Mouse (Mus musculus) forebrain, embryonic 11.5 days (tissue): ENCODE measurements around the gene Anxa3. TPM values are rescaled to one million over a fixed set of nuclear protein-coding genes. Genes with fewer than 3 reads are reported as not detected.
A peak's percentile ranks its signal among the peaks of the same experiment; 100 is the strongest.

Source experiments
- ATAC-seq: fragments of 200-750 bp; cut with Nextera tagmentation; replicated peaks from 2 replicates; pipeline ENCODE4 v1.8.0; 2017; ENCODE audit warnings: moderate TSS enrichment; ENCODE audit not compliant: low FRiP score
- DNase-seq: peaks from one replicate; pipeline ENCODE4 v3.0.0-alpha.2; 2017; ENCODE audit warnings: low spot score
- H3K27ac ChIP-seq: fragments of 300-500 bp; sonication (generic); 2 replicates; pipeline ENCODE4 v1.5.1; 2014; ENCODE audit warnings: low read depth, low read length
- H3K27me3 ChIP-seq: fragments of 300-500 bp; sonication (generic); 2 replicates; pipeline ENCODE4 v1.6.1; 2014; ENCODE audit warnings: mild to moderate bottlenecking, low read length, mixed read lengths; ENCODE audit not compliant: control insufficient read depth, insufficient read depth
- H3K36me3 ChIP-seq: fragments of 300-500 bp; sonication (generic); 2 replicates; pipeline ENCODE4 v1.6.1; 2014; ENCODE audit warnings: mild to moderate bottlenecking, low read length, moderate library complexity, mixed read lengths; ENCODE audit not compliant: control insufficient read depth, insufficient read depth
- H3K4me1 ChIP-seq: fragments of 300-500 bp; sonication (generic); replicated peaks from 2 replicates; pipeline ENCODE4 v1.6.1; 2014; ENCODE audit warnings: low read length, mixed read lengths; ENCODE audit not compliant: control insufficient read depth, insufficient read depth
- H3K4me2 ChIP-seq: fragments of 300-500 bp; sonication (generic); 2 replicates; pipeline ENCODE4 v1.6.1; 2014; ENCODE audit warnings: low read depth, mild to moderate bottlenecking, low read length, moderate library complexity, mixed read lengths; ENCODE audit not compliant: severe bottlenecking
- H3K4me3 ChIP-seq: fragments of 300-500 bp; sonication (generic); 2 replicates; pipeline ENCODE4 v1.5.1; 2014; ENCODE audit warnings: low read depth, low read length
- H3K9ac ChIP-seq: fragments of 300-500 bp; sonication (generic); 2 replicates; pipeline ENCODE4 v1.6.1; 2014; ENCODE audit warnings: low read length
- H3K9me3 ChIP-seq: fragments of 300-500 bp; sonication (generic); 2 replicates; pipeline ENCODE4 v1.6.1; 2016; ENCODE audit warnings: low read length, mixed read lengths; ENCODE audit not compliant: control insufficient read depth
- WGBS: fragments of 180-500 bp; shearing (Covaris S2); extraction: QIAGEN DNeasy Blood & Tissue Kit; methylation state at CpG from one replicate; pipeline ENCODE4 v1.1.7; 2014; 5-methylcytosine and 5-hydroxymethylcytosine counted together
- polyA plus RNA-seq: library from polyadenylated mRNA; unstranded; fragments of >200 nt; fragmentation: Nextera tagmentation; extraction: Ambion mirVana; gene quantifications from 2 replicates; pipeline ENCODE4 v1.2.1, GENCODE M21; 2014

Gene Anxa3
- polyA plus RNA-seq, 1 experiment from 2014 or later, result 35.7 TPM

GRCm38 (mm10) chr5:96793953-96794635 lies 955 bp downstream of the Anxa3 start:
- H3K4me2 ChIP-seq, result peak overlapping the region; percentile 62; the same call in 1 of the 2 replicates
- no peaks in the 10 kb centered on the region for H3K9me3 ChIP-seq

GRCm38 (mm10) chr5:96795752-96796151 lies 2.6 kb downstream of the Anxa3 start:
- 85% methylated on average over 1 of the region's 1 CpGs for WGBS
- Histone ChIP-seq H3K4me3 (no peak overlapping the region), H3K4me2 (no peak overlapping the region), H3K9ac (no peak overlapping the region), H3K36me3 (no peaks in the 10 kb centered on the region), H3K4me1 (0 out of 2 replicates have a peak, but pooled peaks cover 1% of the 10 kb centered on the region), H3K27ac (no peak overlapping the region), H3K9me3 (no peaks in the 10 kb centered on the region), H3K27me3 (no peaks in the 10 kb centered on the region)
- DNase-seq, result no peak
- ATAC-seq, result no peak

More at GRCm38 (mm10) chr5:96793953-96794635, 955 bp downstream of the Anxa3 start:
- H3K36me3 ChIP-seq, result no peaks in the 10 kb centered on the region
- WGBS, result 56% methylated on average over 10 of the region's 10 CpGs
- ATAC-seq, result no peak
- H3K9ac ChIP-seq, result no peak overlapping the region
- H3K4me1 ChIP-seq, result 0 out of 2 replicates have a peak, but pooled peaks cover 1% of the 10 kb centered on the region
- H3K27ac ChIP-seq, result no peak overlapping the region
- H3K27me3 ChIP-seq, result no peaks in the 10 kb centered on the region
- DNase-seq, result no peak
- H3K4me3 ChIP-seq, result no peak overlapping the region

GRCm38 (mm10) chr5:96797465-96797864 lies 4.3 kb downstream of the Anxa3 start:
- H3K4me2 ChIP-seq, result no peak overlapping the region
- H3K27ac ChIP-seq, result no peak overlapping the region
- H3K4me1 ChIP-seq, result 0 out of 2 replicates have a peak, but pooled peaks cover 4% of the 10 kb centered on the region
- DNase-seq, result no peak
- WGBS, result 92% methylated on average over 6 of the region's 6 CpGs
- no peak for ATAC-seq
- no peak overlapping the region for H3K9ac ChIP-seq
- H3K9me3 ChIP-seq, result no peaks in the 10 kb centered on the region
- H3K27me3 ChIP-seq, result no peaks in the 10 kb centered on the region
- H3K4me3 ChIP-seq, result no peak overlapping the region
- no peaks in the 10 kb centered on the region for H3K36me3 ChIP-seq

GRCm38 (mm10) chr5:96799165-96799564 lies 6.0 kb downstream of the Anxa3 start:
- no peaks in the 10 kb centered on the region for H3K27me3 ChIP-seq
- H3K9ac ChIP-seq, result no peak overlapping the region
- no peaks in the 10 kb centered on the region for H3K9me3 ChIP-seq
- ATAC-seq (no peak), DNase-seq (no peak)
- no peaks in the 10 kb centered on the region for H3K36me3 ChIP-seq
- H3K27ac ChIP-seq, result no peak overlapping the region
- 93% methylated on average over 9 of the region's 9 CpGs for WGBS
- no peak overlapping the region for H3K4me3 ChIP-seq
- 0 out of 2 replicates have a peak, but pooled peaks cover 3% of the 10 kb centered on the region for H3K4me1 ChIP-seq
- no peak overlapping the region for H3K4me2 ChIP-seq

GRCm38 (mm10) chr5:96799969-96800368 lies 6.8 kb downstream of the Anxa3 start:
- WGBS, result 94% methylated on average over 9 of the region's 9 CpGs
- Histone ChIP-seq H3K27me3 (no peaks in the 10 kb centered on the region), H3K9ac (no peak overlapping the region), H3K4me2 (no peak overlapping the region), H3K27ac (no peak overlapping the region), H3K36me3 (no peaks in the 10 kb centered on the region), H3K4me1 (0 out of 2 replicates have a peak, but pooled peaks cover 3% of the 10 kb centered on the region), H3K4me3 (no peak overlapping the region), H3K9me3 (no peaks in the 10 kb centered on the region)
- no peak for ATAC-seq
- DNase-seq, result no peak

- Histone ChIP-seq H3K27ac (no peak overlapping the region), H3K4me3 (no peak overlapping the region), H3K27me3 (no peaks in the 10 kb centered on the region), H3K36me3 (no peaks in the 10 kb centered on the region), H3K9ac (no peak overlapping the region), H3K9me3 (no peaks in the 10 kb centered on the region), H3K4me2 (no peak overlapping the region), H3K4me1 (0 out of 2 replicates have a peak, but pooled peaks cover 3% of the 10 kb centered on the region)
- no peak for DNase-seq
- ATAC-seq, result no peak
- 24% methylated on average over 7 of the region's 7 CpGs for WGBS
Observed at GRCm38 (mm10) chr5:96802185-96802584, 9.0 kb downstream of the Anxa3 start.

- Histone ChIP-seq H3K9ac (no peak overlapping the region), H3K9me3 (no peaks in the 10 kb centered on the region), H3K4me1 (0 out of 2 replicates have a peak, but pooled peaks cover 3% of the 10 kb centered on the region), H3K36me3 (no peaks in the 10 kb centered on the region), H3K4me3 (no peak overlapping the region), H3K4me2 (no peak overlapping the region), H3K27ac (no peak overlapping the region), H3K27me3 (no peaks in the 10 kb centered on the region)
- DNase-seq, result no peak
- no peak for ATAC-seq
- 65% methylated on average over 3 of the region's 3 CpGs for WGBS
Observed at GRCm38 (mm10) chr5:96803091-96803490, 10.0 kb downstream of the Anxa3 start.

GRCm38 (mm10) chr5:96804304-96804703 lies 11.2 kb downstream of the Anxa3 start:
- no peaks in the 10 kb centered on the region for H3K9me3 ChIP-seq
- H3K27me3 ChIP-seq, result no peaks in the 10 kb centered on the region
- DNase-seq, result no peak
- H3K4me1 ChIP-seq, result 0 out of 2 replicates have a peak, but pooled peaks cover 3% of the 10 kb centered on the region
- H3K4me3 ChIP-seq, result no peak overlapping the region
- 80% methylated on average over 4 of the region's 4 CpGs for WGBS
- H3K4me2 ChIP-seq, result no peak overlapping the region
- no peak for ATAC-seq
- no peak overlapping the region for H3K9ac ChIP-seq
- H3K36me3 ChIP-seq, result no peaks in the 10 kb centered on the region
- no peak overlapping the region for H3K27ac ChIP-seq

- Histone ChIP-seq H3K27me3 (no peaks in the 10 kb centered on the region), H3K4me1 (0 out of 2 replicates have a peak, but pooled peaks cover 3% of the 10 kb centered on the region), H3K4me2 (no peak overlapping the region), H3K36me3 (no peaks in the 10 kb centered on the region), H3K27ac (no peak overlapping the region), H3K4me3 (no peak overlapping the region), H3K9ac (no peak overlapping the region), H3K9me3 (no peaks in the 10 kb centered on the region)
- DNase-seq, result no peak
- ATAC-seq, result no peak
- 76% methylated on average over 3 of the region's 3 CpGs for WGBS
Observed at GRCm38 (mm10) chr5:96804813-96805212, 11.7 kb downstream of the Anxa3 start.
